Mouse (Mus musculus): Measurements from ENCODE around the gene Fsip1. TPM values are rescaled to one million over a fixed set of nuclear protein-coding genes. Genes with fewer than 3 reads are reported as not detected.

Gene Fsip1
- polyA plus RNA-seq, 1 experiment from 2014 or later: 0.48 TPM

Small RNA genes lying within 50 kb of the gene (microRNA-seq; reads per million reads assigned to microRNA genes)
- not detected for gene Gm22800

Other genes with a start within 250 kb of the Fsip1 start
- 88.0 and 100.0 TPM in 2 replicates for gene Thbs1, start 145.1 kb downstream of the Fsip1 start, polyA plus RNA-seq (2015; fragmentation: Nextera tagmentation; extraction: Ambion mirVana)
- 0.34 and 0.38 TPM in 2 replicates for gene Gpr176, start 116.5 kb upstream of the Fsip1 start, polyA plus RNA-seq (2015; fragmentation: Nextera tagmentation; extraction: Ambion mirVana)
- gene Eif2ak4, start 131.7 kb upstream of the Fsip1 start, polyA plus RNA-seq (2015; fragmentation: Nextera tagmentation; extraction: Ambion mirVana): 11.3 and 11.8 TPM in 2 replicates
- gene Srp14, start 222.7 kb upstream of the Fsip1 start, polyA plus RNA-seq (2015; fragmentation: Nextera tagmentation; extraction: Ambion mirVana): 244 and 249 TPM in 2 replicates

Measured in limb, embryonic 13.5 days (tissue).